Mouse (Mus musculus) brown adipose tissue, adult 24 weeks (tissue): Measurements from ENCODE around the gene Lemd1. TPM values are rescaled to one million over a fixed set of nuclear protein-coding genes. Genes with fewer than 3 reads are reported as not detected.
"Not testable (repeated sequence)": the region's sequence is repeated elsewhere in the genome, so short reads cannot be mapped to it uniquely, and the experiment has no call there.

Experiments
- H3K27ac ChIP-seq: fragments of 200-500 bp; replicated peaks from 2 replicates; pipeline ENCODE4 v1.5.1; 2012; ENCODE audit warnings: low read depth, mild to moderate bottlenecking, low read length
- H3K4me1 ChIP-seq: fragments of 200-500 bp; 2 replicates; pipeline ENCODE4 v1.6.1; 2012; ENCODE audit warnings: low read length, mixed read lengths; ENCODE audit not compliant: control insufficient read depth, insufficient read depth, insufficient read length
- H3K4me3 ChIP-seq: fragments of 200-500 bp; 2 replicates; pipeline ENCODE4 v1.5.1; 2012; ENCODE audit warnings: low read depth, mild to moderate bottlenecking, low read length, moderate library complexity; ENCODE audit not compliant: insufficient read depth
- polyA plus RNA-seq: library from polyadenylated mRNA; stranded (reverse); fragments of >200 nt; gene quantifications from 2 replicates; pipeline ENCODE4 v1.2.4, GENCODE M21; 2012; ENCODE audit not compliant: missing spikeins, insufficient read depth, insufficient read length

Lemd1 gene
- polyA plus RNA-seq, 1 experiment = not detected

DNA sequence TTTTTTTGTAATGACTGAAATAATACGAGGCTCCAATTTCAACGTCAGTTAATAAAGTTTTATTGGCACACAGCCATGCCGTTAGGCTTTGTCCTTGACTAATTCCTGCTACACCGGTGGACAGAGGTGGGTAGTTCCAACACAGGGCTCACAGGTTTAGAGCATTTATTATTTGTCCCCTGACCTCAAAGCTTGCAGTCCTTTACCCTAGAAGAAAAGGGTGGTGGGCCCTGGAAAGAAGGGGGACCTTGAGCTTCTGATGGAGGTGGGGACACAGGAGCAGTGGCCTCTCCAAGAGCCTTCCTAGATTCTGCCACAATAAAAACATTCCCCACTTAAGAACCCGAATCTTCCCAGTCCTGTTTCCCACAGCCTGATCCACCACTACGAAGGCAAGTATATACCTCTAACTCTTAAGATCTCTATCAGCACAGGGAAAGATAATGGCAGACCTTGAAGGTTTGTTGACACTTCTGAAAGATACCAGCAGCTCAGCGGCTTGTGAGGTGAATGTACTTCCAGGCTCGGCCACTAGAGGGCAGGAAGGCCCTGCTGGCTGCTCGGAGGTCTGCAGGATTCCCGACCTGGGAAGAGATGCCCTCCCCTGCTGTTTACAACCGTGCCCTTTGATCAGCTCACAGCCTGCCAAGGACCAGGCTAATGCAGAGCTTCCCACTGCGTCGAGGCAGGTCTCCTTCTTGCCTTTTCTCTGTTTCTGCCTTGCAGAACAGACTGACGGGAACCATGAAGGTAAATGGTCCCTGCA lies 34.0 kb upstream of the Lemd1 start:
- Histone ChIP-seq H3K27ac (no peak overlapping the region), H3K4me3 (no peak overlapping the region), H3K4me1 (no peaks in the 10 kb centered on the region)

GRCm38 (mm10) chr1:132157808-132158207 lies 33.4 kb upstream of the Lemd1 start:
- Histone ChIP-seq H3K4me3 (no peak overlapping the region), H3K4me1 (no peaks in the 10 kb centered on the region), H3K27ac (no peak overlapping the region)

GRCm38 (mm10) chr1:132158741-132159140 lies 32.5 kb upstream of the Lemd1 start:
- no peaks in the 10 kb centered on the region for H3K4me1 ChIP-seq
- no peak overlapping the region for H3K4me3 ChIP-seq
- H3K27ac ChIP-seq = no peak overlapping the region

DNA sequence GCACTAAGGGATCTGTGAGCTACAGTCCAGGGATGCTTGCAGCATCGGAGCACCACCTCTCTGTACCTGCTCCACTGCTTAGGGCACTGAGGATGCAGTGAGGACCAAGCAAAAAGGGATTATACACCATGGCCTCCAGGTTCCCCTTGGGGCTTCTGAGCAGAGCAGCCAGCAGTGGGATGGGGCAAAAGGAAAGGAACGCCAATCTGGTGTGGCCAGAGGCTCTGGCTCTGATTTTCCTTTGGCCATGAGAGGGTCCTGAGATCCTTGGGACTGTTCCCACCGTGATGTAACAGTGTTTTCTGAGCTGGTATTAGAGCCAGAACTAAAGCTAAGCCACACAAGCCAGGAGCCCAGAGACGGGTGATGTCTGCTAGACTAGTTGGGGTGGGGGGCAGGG lies 31.6 kb upstream of the Lemd1 start:
- no peak overlapping the region for H3K4me3 ChIP-seq
- H3K27ac ChIP-seq = no peak overlapping the region
- H3K4me1 ChIP-seq = no peaks in the 10 kb centered on the region

DNA sequence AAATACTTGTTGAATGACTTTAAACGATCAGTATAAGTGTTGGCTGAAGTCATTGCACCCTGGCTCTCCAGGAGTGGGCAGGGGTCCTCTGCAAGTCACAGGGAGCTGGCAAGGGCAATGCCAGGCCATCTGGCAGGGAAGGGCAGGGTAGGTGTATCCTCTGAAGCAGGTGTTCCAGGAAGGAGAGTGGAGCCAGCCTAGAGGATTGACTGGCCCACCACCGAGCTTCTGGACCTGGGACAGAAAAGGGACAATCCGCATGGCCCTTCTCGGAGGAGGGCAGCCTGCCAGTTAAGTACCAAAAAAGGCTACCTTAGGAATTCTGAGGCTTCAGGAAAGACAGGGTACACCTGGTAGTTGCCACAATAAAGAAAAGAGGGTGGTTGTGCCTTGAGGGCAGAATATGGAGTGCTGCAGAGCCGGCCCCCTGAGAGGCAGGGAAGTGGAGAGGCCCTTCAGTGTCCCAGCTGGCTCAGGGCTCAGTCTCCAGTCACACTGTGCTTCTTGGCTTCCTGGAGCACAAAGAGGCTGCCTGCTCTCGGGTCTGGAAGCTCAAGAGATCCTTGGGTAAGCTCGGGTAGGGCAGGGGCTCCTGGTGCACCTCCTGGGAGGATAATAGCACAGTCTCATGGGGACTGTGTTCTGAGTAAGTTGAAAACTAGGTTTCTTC lies 29.9 kb upstream of the Lemd1 start:
- Histone ChIP-seq H3K4me3 (no peak overlapping the region), H3K4me1 (no peaks in the 10 kb centered on the region), H3K27ac (no peak overlapping the region)

- not testable (repeated sequence) for H3K27ac ChIP-seq, H3K4me1 ChIP-seq, H3K4me3 ChIP-seq
Observed at GRCm38 (mm10) chr1:132162618-132163017, 28.6 kb upstream of the Lemd1 start.

DNA sequence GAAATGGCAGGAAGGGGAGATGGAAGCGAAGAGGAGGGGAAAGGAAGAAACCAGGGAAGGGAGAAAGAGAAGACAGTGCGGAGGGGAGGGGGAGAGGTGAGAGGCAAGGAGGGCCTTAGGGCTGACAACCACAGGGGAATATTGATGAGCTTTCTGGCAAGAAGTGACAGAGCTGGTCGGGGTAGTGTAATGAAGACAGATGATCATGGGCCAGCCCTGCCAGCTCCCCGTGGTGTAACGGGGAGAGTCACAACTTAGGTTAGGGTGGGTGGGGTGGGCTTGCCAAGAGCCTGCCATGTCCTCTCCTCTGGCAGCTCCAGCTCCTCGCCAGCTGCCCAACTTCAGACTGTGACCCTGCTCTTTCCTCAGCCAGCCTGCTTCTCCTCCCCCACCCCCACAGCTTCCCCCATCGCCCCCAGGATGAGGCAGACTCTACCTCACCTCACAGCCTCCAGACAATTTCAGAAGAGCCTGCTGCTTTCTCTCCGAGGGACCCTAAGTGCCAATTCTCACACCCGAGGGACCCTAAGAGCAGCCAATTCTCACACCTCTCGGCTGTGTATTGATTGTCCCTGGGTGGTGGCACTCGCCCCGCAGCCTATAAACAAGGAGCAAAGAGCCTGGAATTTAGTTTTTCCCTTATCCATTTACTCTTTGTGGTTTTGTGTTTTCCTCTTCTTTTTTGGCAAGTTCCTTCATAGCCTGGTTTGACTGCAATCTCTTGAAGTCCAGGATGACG lies 26.3 kb upstream of the Lemd1 start:
- Histone ChIP-seq H3K27ac (no peak overlapping the region), H3K4me3 (no peak overlapping the region), H3K4me1 (no peaks in the 10 kb centered on the region)

- Histone ChIP-seq H3K4me1 (no peaks in the 10 kb centered on the region), H3K27ac (no peak overlapping the region), H3K4me3 (no peak overlapping the region)
Observed at GRCm38 (mm10) chr1:132165859-132166258, 25.4 kb upstream of the Lemd1 start.

- Histone ChIP-seq H3K4me3 (no peak overlapping the region), H3K4me1 (no peaks in the 10 kb centered on the region), H3K27ac (no peak overlapping the region)
Observed at GRCm38 (mm10) chr1:132168115-132168767, 23.0 kb upstream of the Lemd1 start.

- no peaks in the 10 kb centered on the region for H3K4me1 ChIP-seq
- H3K4me3 ChIP-seq = no peak overlapping the region
- H3K27ac ChIP-seq = no peak overlapping the region
Observed at GRCm38 (mm10) chr1:132170698-132171097, 20.5 kb upstream of the Lemd1 start.

DNA sequence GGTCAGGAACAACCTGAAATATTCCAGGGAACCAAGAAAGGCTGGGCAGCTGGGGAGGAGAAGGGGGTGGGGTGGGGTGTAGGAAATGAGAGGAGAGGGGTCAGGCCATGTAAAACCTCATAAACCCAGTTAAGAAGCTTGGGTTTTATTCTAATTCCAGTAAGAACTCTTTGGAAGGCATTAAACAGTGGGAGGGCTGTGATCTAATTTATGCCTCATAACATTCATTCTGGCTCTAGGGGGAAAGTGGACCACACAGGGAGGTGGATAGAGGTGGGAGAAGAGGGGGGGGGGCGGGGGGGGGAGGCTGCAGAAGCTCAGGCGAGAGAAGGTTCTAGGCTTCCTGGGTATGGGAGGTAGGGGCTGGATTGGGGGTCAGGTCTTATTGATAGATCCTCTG lies 19.6 kb upstream of the Lemd1 start:
- H3K4me3 ChIP-seq = no peak overlapping the region
- no peak overlapping the region for H3K27ac ChIP-seq

DNA sequence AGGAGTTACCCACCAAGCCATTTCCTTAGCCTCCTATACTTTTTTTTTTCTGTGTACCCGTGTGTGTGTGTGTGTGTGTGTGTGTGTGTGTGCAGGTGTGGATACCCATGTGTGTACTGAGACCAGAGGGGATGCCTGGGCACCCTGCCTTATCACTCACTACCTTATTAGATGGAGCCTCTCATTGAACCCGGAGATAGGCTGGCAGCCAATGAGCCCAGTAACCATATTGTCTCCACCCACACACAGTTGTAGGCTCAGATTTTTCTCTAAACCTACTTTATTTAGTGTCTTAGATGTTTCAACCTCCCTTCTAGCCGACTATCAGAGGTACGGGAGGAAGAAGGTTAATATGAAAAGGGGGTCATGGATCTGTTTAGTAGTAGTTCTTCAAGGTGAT lies 4.9 kb upstream of the Lemd1 start:
- H3K4me1 ChIP-seq = no peaks in the 10 kb centered on the region; the same call in 1 of the 2 replicates
- no peak overlapping the region for H3K4me3 ChIP-seq
- H3K27ac ChIP-seq = no peak overlapping the region

More for the DNA sequence above, 19.6 kb upstream of the Lemd1 start:
- no peaks in the 10 kb centered on the region for H3K4me1 ChIP-seq

GRCm38 (mm10) chr1:132188442-132189066 lies 2.7 kb upstream of the Lemd1 start:
- Histone ChIP-seq H3K4me3 (no peak overlapping the region), H3K27ac (no peak overlapping the region), H3K4me1 (no peaks in the 10 kb centered on the region; the same call in 1 of the 2 replicates)

GRCm38 (mm10) chr1:132189231-132189630 lies 2.0 kb upstream of the Lemd1 start:
- Histone ChIP-seq H3K4me1 (no peaks in the 10 kb centered on the region; the same call in 1 of the 2 replicates), H3K27ac (no peak overlapping the region), H3K4me3 (no peak overlapping the region)
